Mouse (Mus musculus): Measurements from ENCODE around the gene Dgat2. TPM values are rescaled to one million over a fixed set of nuclear protein-coding genes. Genes with fewer than 3 reads are reported as not detected.
A peak's percentile ranks its signal among the peaks of the same experiment; 100 is the strongest.

The Dgat2 gene
- 26.9 and 29.5 TPM in 2 replicates for polyA plus RNA-seq (2015; fragmentation: Nextera tagmentation; extraction: Ambion mirVana)

DNA sequence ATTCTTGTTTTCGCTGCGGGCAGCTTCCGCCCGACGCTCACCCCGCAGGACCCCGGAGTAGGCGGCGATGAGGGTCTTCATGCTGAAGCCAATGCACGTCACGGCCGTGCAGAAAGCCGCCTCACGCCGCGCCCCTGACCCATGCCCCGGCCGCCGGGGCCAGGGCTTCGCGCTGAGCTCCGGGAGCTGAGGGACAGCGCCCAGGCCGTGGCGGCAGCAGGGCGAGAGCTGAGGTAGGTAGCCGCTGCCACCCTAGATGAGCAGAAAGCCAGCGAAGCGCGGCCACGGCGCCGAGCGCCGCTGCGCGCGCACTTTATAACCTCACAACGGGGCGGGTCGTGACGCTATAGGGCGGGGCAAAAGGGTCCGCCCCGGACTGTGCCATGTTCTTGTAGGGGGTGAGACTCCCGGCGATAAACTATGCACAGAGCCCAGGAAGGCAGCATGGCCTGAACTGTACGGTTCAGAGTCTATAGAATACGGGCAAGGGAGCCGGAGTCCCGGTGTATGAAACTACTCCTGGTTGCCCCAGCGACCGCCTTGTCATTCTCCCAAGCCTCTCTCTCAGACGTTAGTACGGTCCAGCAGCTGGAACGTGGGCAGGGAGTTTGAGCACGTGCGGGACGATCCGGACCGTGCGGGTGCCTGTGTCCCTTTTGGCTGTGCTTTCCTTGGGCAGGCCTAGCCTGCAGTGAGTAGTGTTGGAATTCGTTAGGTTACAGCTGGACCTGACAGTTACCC lies at the start of gene Dgat2:
Gene Dgat2 (minus strand): TSS at position 288 of the 741 bp plus-strand sequence.
- Histone ChIP-seq H3K4me1 (replicated peaks) (peaks cover 8% of the 10 kb centered on the region), H3K27me3 (peaks cover 10% of the 10 kb centered on the region), H3K4me2 (peak within 1 kb of the TSS; percentile 98), H3K36me3 (no peaks in the 10 kb centered on the region), H3K9ac (peak within 1 kb of the TSS; percentile 82), H3K27ac (peak within 1 kb of the TSS; percentile 73), H3K9me3 (replicated peaks) (no peaks in the 10 kb centered on the region), H3K4me3 (peak within 1 kb of the TSS; percentile 72)
- peak; percentile 92 for ATAC-seq (replicated peaks; ENCODE audit: insufficient number of reproducible peaks, insufficient read depth, low FRiP score, low read depth)
- under 1% methylated on average over 63 of the region's 63 CpGs for WGBS

DNA sequence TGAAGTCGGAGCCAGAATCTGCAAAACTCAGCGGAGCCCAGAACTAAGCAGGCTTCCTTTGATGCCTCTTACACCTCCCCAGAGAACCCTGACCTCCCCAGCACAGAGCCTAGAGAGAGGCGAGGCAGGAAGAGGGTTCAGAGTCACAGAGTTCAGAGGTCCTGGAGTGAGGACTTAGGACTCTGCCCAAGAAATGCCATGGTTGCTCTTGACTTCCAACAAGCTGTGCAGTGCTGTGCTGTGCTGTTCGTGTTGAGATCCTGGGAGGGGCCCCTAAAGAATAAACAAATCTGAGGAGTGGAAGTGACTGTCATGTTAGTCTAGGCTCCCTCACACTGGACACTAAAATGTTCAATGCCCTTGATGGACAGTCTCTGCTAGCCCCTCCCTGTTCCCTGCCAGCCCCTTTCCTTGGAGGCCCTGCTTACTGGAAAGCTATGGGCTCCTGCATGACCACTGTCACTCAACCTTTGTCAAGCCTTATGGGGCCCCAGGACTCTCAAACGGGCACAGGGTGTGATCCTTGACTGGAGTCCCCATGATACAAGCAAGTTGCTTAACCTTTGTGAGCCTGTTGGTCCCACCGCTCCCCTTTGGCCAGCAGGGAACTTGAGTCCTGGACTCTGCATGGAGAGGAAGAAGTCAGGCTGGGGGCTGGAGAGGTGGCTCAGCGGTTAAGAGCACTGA lies 47.7 kb upstream of the Dgat2 start:
- Histone ChIP-seq H3K4me2 (no peak overlapping the region), H3K9me3 (replicated peaks) (no peaks in the 10 kb centered on the region), H3K4me3 (no peak overlapping the region), H3K27ac (no peak overlapping the region), H3K36me3 (no peaks in the 10 kb centered on the region), H3K27me3 (no peaks in the 10 kb centered on the region), H3K4me1 (replicated peaks) (no peaks in the 10 kb centered on the region; the same call in 1 of the 2 replicates), H3K9ac (no peak overlapping the region)
- ATAC-seq (replicated peaks; ENCODE audit: insufficient number of reproducible peaks, insufficient read depth, low FRiP score, low read depth): no peak
- WGBS: 66% methylated on average over 7 of the region's 7 CpGs

DNA sequence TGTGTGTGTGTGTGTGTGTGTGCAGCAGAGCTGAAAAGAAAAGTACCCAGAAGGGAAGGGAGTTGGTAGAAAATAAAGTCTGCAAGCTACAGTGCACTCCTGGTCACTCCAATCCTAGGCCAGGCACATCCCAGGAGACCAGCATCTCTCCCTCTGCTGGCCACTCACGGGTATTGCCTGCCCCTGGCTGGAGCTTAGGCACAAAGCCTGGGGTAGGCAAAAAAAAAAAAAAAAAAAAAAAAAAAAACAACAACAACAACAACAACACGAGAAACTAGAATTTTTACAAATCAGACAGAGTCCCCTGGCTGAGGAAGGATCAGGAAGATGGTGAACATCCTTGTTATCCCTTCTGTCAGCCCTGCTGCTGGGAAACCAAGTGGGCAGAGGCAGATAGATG lies 46.9 kb upstream of the Dgat2 start:
- H3K4me3 ChIP-seq: no peak overlapping the region
- H3K4me2 ChIP-seq: no peak overlapping the region
- no peaks in the 10 kb centered on the region for H3K36me3 ChIP-seq
- no peaks in the 10 kb centered on the region for H3K9me3 ChIP-seq (replicated peaks)
- no peak overlapping the region for H3K27ac ChIP-seq
- H3K4me1 ChIP-seq (replicated peaks): no peaks in the 10 kb centered on the region; the same call in 1 of the 2 replicates
- 9% methylated on average over 1 of the region's 2 CpGs for WGBS
- no peak overlapping the region for H3K9ac ChIP-seq
- H3K27me3 ChIP-seq: no peaks in the 10 kb centered on the region
- no peak for ATAC-seq (replicated peaks; ENCODE audit: insufficient number of reproducible peaks, insufficient read depth, low FRiP score, low read depth)

DNA sequence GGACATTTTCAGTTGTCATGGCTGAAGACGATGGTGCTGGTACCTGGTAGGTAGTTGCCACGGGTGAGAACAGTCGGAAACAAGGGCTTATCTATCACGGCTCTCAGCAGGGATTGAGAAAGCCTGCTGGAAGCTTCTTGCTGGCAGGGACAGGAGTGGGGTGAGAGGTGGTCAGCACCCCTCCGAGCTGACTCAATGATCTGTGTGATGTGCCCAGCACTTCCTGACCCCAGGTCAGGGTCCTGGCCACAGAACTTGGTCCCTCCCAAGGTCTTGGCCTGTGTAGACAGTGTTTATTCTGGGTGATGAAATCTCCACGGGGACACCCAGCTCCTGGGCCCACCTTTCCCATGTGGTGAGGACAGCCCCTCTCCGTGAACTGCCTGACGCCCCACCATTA lies 46.3 kb upstream of the Dgat2 start:
- Histone ChIP-seq H3K4me2 (no peak overlapping the region), H3K27me3 (no peaks in the 10 kb centered on the region), H3K9me3 (replicated peaks) (no peaks in the 10 kb centered on the region), H3K36me3 (no peaks in the 10 kb centered on the region), H3K4me3 (no peak overlapping the region), H3K4me1 (replicated peaks) (no peaks in the 10 kb centered on the region; the same call in 1 of the 2 replicates), H3K9ac (no peak overlapping the region), H3K27ac (no peak overlapping the region)
- 65% methylated on average over 8 of the region's 8 CpGs for WGBS
- ATAC-seq (replicated peaks; ENCODE audit: insufficient number of reproducible peaks, insufficient read depth, low FRiP score, low read depth): no peak

DNA sequence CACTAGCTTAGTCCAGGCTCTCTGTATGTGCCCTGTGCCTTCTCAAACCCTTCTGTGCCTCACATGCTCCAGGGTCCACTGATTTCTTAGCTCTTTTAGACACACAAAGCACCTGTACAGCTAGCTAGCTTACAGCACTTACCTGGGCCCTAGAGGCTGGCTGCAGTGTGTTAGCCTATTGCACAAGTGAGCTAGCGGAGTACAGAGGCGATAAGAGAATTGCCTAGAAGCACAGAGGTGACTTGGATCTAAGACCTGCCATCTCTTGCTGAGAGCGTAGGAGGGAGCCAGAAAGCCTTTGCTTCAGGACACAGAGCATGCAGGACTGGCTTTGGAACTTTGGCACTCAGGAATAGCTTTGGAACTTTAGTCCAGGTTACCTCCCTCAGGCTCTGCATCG lies 44.7 kb upstream of the Dgat2 start:
- Histone ChIP-seq H3K36me3 (no peaks in the 10 kb centered on the region), H3K4me2 (no peak overlapping the region), H3K9me3 (replicated peaks) (no peaks in the 10 kb centered on the region), H3K27ac (no peak overlapping the region), H3K9ac (no peak overlapping the region), H3K27me3 (no peaks in the 10 kb centered on the region), H3K4me1 (replicated peaks) (no peaks in the 10 kb centered on the region; the same call in 1 of the 2 replicates), H3K4me3 (no peak overlapping the region)
- WGBS: 95% methylated on average over 4 of the region's 4 CpGs
- no peak for ATAC-seq (replicated peaks; ENCODE audit: insufficient number of reproducible peaks, insufficient read depth, low FRiP score, low read depth)

DNA sequence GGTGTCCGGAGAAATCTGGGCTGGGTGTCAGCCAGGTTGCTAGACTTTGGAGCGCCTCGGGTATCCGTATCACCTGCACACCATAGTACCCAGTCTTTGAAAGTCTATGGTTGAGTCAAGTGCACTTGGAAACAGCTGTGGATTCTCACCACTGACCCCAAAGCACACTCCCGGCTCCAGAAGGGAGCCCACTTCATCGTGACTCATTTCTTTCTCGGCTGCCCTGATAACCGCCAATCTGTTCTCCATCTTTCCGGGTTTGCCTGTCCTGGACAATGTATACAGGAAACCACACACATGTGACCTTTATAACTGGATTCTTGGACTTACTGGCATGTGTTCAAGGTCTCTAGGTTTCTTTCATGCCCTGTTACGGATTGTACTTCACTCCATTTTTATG lies 44.1 kb upstream of the Dgat2 start:
- no peak overlapping the region for H3K27ac ChIP-seq
- no peak overlapping the region for H3K4me2 ChIP-seq
- WGBS: 77% methylated on average over 10 of the region's 10 CpGs
- no peaks in the 10 kb centered on the region for H3K9me3 ChIP-seq (replicated peaks)
- no peaks in the 10 kb centered on the region; the same call in 1 of the 2 replicates for H3K4me1 ChIP-seq (replicated peaks)
- H3K36me3 ChIP-seq: no peaks in the 10 kb centered on the region
- H3K4me3 ChIP-seq: no peak overlapping the region
- no peak for ATAC-seq (replicated peaks; ENCODE audit: insufficient number of reproducible peaks, insufficient read depth, low FRiP score, low read depth)
- H3K9ac ChIP-seq: no peak overlapping the region
- no peaks in the 10 kb centered on the region for H3K27me3 ChIP-seq

DNA sequence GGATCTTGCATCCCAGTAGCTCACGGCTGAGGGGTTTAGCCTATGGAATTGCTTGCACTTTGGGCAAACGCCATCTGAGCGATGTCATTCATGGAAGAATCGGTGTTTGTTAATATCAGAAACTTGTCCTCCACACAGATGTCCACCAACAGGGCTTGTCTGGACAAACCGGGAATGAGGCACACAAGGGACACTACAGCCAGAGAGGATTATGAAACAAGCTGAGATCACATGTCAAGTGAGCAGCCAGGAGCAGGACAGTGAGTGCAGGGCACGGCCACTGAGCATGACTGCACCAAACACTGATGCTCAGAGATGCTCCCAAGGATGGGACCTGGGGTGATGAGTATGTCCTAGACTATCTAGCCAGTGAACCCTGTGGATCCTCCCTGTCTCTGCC lies 42.9 kb upstream of the Dgat2 start:
- ATAC-seq (replicated peaks; ENCODE audit: insufficient number of reproducible peaks, insufficient read depth, low FRiP score, low read depth): no peak

DNA sequence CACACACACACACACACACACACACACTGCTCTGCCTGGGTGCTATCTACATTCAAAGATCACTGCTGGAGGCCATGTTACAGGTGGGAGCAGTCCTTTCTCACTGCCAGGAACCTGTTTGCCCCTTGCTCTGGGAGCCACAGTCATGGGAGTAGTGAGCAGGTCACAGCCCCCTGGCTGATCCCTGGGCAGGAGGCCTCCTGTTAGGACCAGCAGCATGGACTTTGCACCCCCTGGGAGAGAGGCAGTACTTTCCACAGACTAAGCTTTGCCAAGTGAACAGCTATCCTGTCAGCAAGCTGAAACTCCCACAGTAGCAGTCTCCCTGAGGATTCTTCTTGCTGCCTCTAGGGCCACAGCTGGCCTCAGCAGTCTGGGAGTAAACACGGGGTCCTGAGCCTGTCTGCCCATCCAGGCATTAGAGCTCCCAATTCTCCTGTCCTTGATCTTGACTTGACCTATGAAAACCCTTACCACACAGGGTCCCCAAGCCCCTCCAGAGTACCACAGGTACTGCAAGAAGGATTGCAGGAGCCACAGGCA lies 42.2 kb upstream of the Dgat2 start:
- ATAC-seq (replicated peaks; ENCODE audit: insufficient number of reproducible peaks, insufficient read depth, low FRiP score, low read depth): no peak
- 34% methylated on average over 1 of the region's 1 CpGs for WGBS
- no peak overlapping the region for H3K27ac ChIP-seq

More for the DNA sequence above, 42.9 kb upstream of the Dgat2 start:
- Histone ChIP-seq H3K4me3 (no peak overlapping the region), H3K36me3 (no peaks in the 10 kb centered on the region), H3K9ac (no peak overlapping the region), H3K27me3 (no peaks in the 10 kb centered on the region), H3K4me2 (no peak overlapping the region), H3K4me1 (replicated peaks) (no peaks in the 10 kb centered on the region; the same call in 1 of the 2 replicates), H3K27ac (no peak overlapping the region), H3K9me3 (replicated peaks) (no peaks in the 10 kb centered on the region)
- WGBS: 66% methylated on average over 6 of the region's 6 CpGs

DNA sequence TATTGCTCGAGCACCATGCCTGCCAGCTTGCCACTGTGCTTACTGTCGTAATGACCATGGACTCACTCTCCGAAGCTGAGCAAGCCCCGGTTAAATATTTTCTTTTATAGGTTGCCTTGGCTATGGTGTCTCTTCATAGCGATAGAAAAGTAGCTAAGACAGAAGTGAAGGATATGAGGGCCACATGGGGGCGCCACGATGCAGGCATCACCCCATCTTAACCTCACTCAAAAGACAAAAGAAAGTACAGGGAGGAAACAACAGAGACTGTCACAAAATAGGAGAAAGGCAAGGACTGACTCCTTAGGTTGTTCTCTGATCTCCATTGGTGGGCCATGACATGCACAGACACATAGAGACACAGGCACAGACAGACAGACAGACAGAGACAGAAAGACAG lies 41.7 kb upstream of the Dgat2 start:
- H3K27ac ChIP-seq: no peak overlapping the region
- H3K36me3 ChIP-seq: no peaks in the 10 kb centered on the region
- WGBS: 74% methylated on average over 7 of the region's 7 CpGs
- no peaks in the 10 kb centered on the region for H3K9me3 ChIP-seq (replicated peaks)
- no peak overlapping the region for H3K4me3 ChIP-seq
- no peak for ATAC-seq (replicated peaks; ENCODE audit: insufficient number of reproducible peaks, insufficient read depth, low FRiP score, low read depth)
- H3K4me1 ChIP-seq (replicated peaks): no peaks in the 10 kb centered on the region; the same call in 1 of the 2 replicates
- no peaks in the 10 kb centered on the region for H3K27me3 ChIP-seq
- H3K9ac ChIP-seq: no peak overlapping the region
- no peak overlapping the region for H3K4me2 ChIP-seq

More for the DNA sequence above, 42.2 kb upstream of the Dgat2 start:
- Histone ChIP-seq H3K4me1 (replicated peaks) (no peaks in the 10 kb centered on the region; the same call in 1 of the 2 replicates), H3K4me3 (no peak overlapping the region), H3K9me3 (replicated peaks) (no peaks in the 10 kb centered on the region), H3K27me3 (no peaks in the 10 kb centered on the region), H3K36me3 (no peaks in the 10 kb centered on the region), H3K9ac (no peak overlapping the region), H3K4me2 (no peak overlapping the region)

DNA sequence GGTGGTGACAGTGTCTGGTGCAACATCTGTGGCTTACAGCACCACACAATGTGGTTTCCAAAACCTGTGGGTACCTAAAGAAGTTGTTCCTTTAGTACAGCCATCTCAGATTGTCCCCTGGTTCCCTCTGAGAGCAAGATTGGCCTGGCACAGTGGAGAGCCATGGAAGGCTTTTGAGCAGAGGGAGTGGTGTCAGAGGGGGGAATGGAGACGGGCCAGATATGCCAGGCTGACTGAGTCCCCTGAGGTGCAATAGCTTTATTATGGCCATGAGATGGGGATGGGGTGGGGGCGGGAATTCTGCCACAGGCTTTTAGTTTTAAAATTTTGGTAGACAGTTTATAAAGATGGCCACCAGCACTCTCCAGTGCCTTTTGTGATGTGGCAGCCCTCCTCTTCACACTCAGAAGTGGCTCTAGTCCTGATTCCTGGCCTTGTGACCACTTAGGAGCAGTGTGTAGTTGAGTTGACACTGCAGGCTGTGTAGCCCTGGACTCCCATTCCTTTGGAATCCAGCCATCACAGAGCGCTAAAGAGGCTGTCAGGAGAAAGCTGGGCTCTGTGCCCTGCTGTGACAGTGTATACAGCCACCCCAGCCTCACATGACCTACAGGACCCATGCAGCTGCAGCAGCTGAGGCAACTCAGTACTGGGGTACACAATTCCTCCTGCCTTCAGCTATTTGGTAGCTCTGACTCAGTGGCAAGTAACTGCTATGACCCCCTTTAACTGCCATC lies 35.0 kb upstream of the Dgat2 start:
- H3K9me3 ChIP-seq (replicated peaks): no peaks in the 10 kb centered on the region
- no peak overlapping the region for H3K4me2 ChIP-seq
- no peaks in the 10 kb centered on the region for H3K36me3 ChIP-seq
- H3K4me3 ChIP-seq: no peak overlapping the region
- H3K9ac ChIP-seq: no peak overlapping the region
- H3K27ac ChIP-seq: peak overlapping the region; percentile 77
- 52% methylated on average over 3 of the region's 3 CpGs for WGBS
- H3K27me3 ChIP-seq: no peaks in the 10 kb centered on the region
- peak; percentile 89 for ATAC-seq (replicated peaks; ENCODE audit: insufficient number of reproducible peaks, insufficient read depth, low FRiP score, low read depth)
- H3K4me1 ChIP-seq (replicated peaks): peaks cover 38% of the 10 kb centered on the region

DNA sequence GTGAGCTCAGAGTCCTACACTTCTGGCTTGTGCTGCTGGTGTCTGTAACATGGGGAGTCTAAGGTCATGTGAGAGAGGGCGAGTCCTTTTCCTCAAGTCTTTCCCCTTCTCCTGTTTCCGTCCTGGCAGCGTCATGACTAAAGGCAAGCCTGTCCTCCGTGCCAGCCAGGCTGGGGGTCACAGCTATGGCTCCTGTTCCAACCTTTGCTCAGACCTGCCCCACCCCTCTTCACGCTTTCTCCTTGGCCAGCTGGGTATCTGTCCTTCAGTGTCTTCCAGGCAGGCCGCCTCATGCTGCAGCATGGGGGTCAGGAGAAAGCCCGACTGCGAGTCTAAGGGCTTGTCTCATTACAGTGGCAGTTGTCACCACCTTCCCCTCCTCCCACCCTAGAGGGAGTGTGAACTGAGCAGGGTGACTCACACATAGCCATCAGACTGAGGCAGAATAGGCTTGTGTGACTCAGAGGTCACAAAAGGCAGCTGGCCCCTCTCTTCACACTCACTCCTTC lies 32.9 kb upstream of the Dgat2 start:
- H3K4me2 ChIP-seq: no peak overlapping the region
- no peaks in the 10 kb centered on the region for H3K36me3 ChIP-seq
- H3K27ac ChIP-seq: peak overlapping the region; percentile 52
- H3K9me3 ChIP-seq (replicated peaks): no peaks in the 10 kb centered on the region
- peaks cover 38% of the 10 kb centered on the region for H3K4me1 ChIP-seq (replicated peaks)
- peak; percentile 56 for ATAC-seq (replicated peaks; ENCODE audit: insufficient number of reproducible peaks, insufficient read depth, low FRiP score, low read depth)
- no peaks in the 10 kb centered on the region for H3K27me3 ChIP-seq
- no peak overlapping the region for H3K4me3 ChIP-seq
- no peak overlapping the region for H3K9ac ChIP-seq
- WGBS: 17% methylated on average over 8 of the region's 8 CpGs
